Mouse (Mus musculus): ENCODE measurements at regions not wholly inside any gene's neighbourhood (a gene's known extent, or its start where the extent isn't known, plus 50 kb on each side); places are given as distances from the start of the nearest gene placed in this dataset.
A peak's percentile ranks its signal among the peaks of the same experiment; 100 is the strongest.

DNA sequence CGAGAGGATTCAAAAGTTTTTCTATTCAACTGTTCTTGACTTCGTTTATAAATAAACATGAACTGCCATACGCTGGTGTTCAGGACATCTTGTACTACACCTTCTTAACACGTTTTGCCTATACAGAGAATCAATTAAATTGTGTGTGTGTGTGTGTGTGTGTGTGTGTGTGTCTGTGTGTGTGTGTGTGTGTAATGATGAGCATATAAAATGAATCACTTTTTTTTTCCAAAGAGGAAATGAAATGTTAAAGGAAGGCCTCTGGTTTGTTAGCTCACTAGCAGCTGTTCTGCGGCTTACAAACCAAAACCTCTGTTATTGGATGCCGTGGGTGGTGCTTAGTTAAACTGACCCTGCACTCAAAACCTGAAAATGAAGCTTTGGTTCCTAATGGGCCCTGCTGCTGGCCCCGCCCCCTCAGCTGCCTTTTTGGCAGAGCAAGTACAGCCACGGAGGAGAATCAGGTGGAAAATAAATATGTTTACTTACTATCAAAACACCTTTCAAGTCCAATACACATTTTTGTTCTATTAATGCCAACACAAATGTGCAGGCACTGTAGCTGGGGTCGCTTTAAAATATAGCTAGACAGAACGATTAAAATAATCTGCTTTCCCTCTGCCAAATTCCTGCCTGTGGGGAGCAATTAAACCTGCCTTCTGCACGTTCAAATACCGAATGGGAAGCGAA lies 65.5 kb upstream of the Tmco5 start:
- WGBS: 46% methylated on average over 13 of the region's 13 CpGs
- H3K4me1 ChIP-seq: no peaks in the 10 kb centered on the region
- H3K9ac ChIP-seq: no peak overlapping the region
- no peaks in the 10 kb centered on the region for H3K27me3 ChIP-seq (replicated peaks)
- no peak for ATAC-seq (ENCODE audit: low FRiP score, low read depth)
- no peak overlapping the region for H3K4me2 ChIP-seq (replicated peaks)
- H3K9me3 ChIP-seq: no peaks in the 10 kb centered on the region
- H3K4me3 ChIP-seq: no peak overlapping the region
- H3K27ac ChIP-seq: no peak overlapping the region
- no peaks in the 10 kb centered on the region for H3K36me3 ChIP-seq

DNA sequence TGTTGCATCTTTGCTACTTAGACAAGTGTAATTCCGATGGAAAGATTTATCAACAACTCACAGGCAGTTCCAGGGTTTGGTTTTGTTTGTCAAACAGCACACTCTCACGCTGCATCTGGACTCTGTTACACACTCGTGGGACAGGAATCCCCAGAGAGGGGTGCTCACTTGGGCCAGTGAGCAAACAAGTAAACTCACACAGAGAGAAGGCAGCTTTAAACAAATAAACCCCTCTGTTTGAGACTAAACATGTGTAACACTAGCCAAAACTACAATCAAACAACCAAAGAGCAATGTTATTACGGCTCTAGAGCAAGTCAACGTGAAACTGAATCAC lies 65.0 kb upstream of the Tmco5 start:
- 57% methylated on average over 5 of the region's 5 CpGs for WGBS
- Histone ChIP-seq H3K9ac (no peak overlapping the region), H3K4me3 (no peak overlapping the region), H3K27me3 (replicated peaks) (no peaks in the 10 kb centered on the region), H3K4me1 (peaks cover under 1% of the 10 kb centered on the region; the same call in 1 of the 2 replicates), H3K27ac (no peak overlapping the region), H3K36me3 (no peaks in the 10 kb centered on the region), H3K4me2 (replicated peaks) (no peak overlapping the region), H3K9me3 (no peaks in the 10 kb centered on the region)
- ATAC-seq (ENCODE audit: low FRiP score, low read depth): no peak

DNA sequence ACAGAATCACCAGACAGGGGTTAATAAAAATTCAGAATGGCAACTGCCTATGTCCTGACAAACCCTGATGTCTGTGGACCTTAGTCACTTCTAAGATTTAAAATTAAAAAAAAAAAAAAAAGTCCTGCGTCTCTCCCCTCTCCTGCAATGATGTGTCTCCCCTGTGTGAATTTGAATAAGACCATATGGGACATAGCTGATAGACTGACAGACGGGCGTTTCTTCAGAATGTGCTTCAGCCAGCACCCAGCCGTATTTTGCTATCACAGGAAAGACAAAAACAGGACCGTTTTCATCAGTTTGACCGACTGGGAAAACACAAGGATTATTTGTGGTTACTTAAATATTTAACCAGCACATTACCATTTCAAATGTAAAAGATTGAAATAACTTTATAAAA lies 61.4 kb upstream of the Tmco5 start:
- H3K9ac ChIP-seq: no peak overlapping the region
- H3K4me3 ChIP-seq: no peak overlapping the region
- ATAC-seq (ENCODE audit: low FRiP score, low read depth): no peak
- no peak overlapping the region for H3K4me2 ChIP-seq (replicated peaks)
- H3K27me3 ChIP-seq (replicated peaks): no peaks in the 10 kb centered on the region
- 75% methylated on average over 6 of the region's 6 CpGs for WGBS
- no peaks in the 10 kb centered on the region for H3K36me3 ChIP-seq
- no peaks in the 10 kb centered on the region for H3K9me3 ChIP-seq
- H3K4me1 ChIP-seq: peaks cover 8% of the 10 kb centered on the region
- no peak overlapping the region for H3K27ac ChIP-seq

DNA sequence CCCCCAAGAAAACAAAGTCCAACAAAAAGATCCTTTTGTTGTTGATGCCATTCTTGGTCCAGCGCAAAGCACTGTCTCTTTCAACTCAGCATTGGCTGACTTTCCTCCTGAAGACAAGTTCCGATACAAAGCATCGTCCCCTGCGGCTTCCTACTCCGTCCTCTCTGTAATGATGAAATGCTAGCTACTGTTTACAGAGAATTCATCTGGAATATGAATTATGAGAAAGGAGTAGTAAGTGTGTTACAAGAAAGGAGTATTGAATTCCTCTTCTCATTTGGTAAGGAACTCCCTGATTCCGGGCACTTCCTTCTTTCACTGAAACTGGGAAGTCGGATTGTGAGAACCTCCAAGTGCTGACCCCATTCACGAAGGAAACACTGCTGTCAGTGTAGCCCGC lies 60.9 kb upstream of the Tmco5 start:
- Histone ChIP-seq H3K4me3 (no peak overlapping the region), H3K9ac (no peak overlapping the region), H3K4me2 (replicated peaks) (no peak overlapping the region), H3K36me3 (no peaks in the 10 kb centered on the region), H3K27me3 (replicated peaks) (no peaks in the 10 kb centered on the region), H3K27ac (no peak overlapping the region), H3K9me3 (no peaks in the 10 kb centered on the region), H3K4me1 (peaks cover 8% of the 10 kb centered on the region)
- no peak for ATAC-seq (ENCODE audit: low FRiP score, low read depth)
- 71% methylated on average over 9 of the region's 9 CpGs for WGBS

DNA sequence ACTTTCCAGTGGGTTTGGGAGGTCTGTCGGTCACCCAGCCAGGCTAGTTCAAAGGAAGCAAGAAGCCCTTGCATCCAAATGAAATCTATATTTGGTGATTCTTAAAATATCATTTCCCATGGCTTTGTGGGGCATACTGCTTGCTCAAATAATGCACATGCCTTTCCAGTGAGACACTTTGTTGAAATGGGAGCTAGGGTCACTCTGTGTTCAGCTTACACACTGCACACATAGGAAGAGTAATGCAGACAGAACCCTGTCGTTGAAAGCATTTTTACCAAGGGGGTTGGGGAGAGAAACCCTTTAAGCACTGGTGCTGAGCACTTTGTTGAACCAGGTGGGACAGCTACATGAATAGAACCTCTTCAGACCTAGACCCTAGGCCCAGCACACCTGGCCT lies 59.9 kb upstream of the Tmco5 start:
- no peak for ATAC-seq (ENCODE audit: low FRiP score, low read depth)
- H3K27me3 ChIP-seq (replicated peaks): no peaks in the 10 kb centered on the region
- H3K4me3 ChIP-seq: no peak overlapping the region
- H3K9ac ChIP-seq: no peak overlapping the region
- no peak overlapping the region for H3K4me2 ChIP-seq (replicated peaks)
- 59% methylated on average over 2 of the region's 2 CpGs for WGBS
- H3K36me3 ChIP-seq: no peaks in the 10 kb centered on the region
- no peak overlapping the region for H3K27ac ChIP-seq
- no peaks in the 10 kb centered on the region for H3K9me3 ChIP-seq
- H3K4me1 ChIP-seq: peaks cover 8% of the 10 kb centered on the region

DNA sequence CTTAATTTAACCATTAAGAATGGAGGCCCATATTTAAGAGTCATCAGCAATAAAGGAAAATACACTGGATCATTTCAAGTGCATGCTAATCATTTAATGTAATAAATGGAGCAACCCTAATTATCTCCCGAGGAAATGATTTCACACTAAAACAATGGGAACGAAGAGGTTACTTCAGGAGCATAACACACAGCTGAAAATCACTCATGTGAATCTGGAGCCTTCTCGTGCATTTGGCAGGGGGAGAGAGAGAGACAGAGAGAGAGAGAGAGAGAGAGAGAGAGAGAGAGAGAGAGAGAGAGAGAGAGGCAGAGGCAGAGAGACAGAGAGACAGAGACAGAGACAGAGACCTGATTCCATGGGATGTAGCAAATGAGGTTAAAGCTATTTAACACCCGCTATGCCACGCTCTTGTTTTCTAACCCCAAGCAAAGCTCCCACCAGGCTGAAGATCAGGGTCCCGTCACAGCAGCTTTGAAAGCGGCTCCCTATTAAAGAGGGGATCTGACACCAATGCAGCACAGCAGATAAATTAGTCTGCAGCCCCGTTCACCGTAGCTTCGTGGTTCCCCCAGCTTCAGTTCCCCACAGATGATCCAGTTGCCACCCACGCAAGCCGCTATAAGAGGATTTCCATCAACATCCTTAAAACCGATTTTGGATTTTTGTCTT lies 59.3 kb upstream of the Tmco5 start:
- Histone ChIP-seq H3K4me3 (no peak overlapping the region), H3K27ac (no peak overlapping the region), H3K4me2 (replicated peaks) (no peak overlapping the region), H3K9ac (no peak overlapping the region), H3K27me3 (replicated peaks) (no peaks in the 10 kb centered on the region), H3K36me3 (no peaks in the 10 kb centered on the region), H3K4me1 (peaks cover 8% of the 10 kb centered on the region), H3K9me3 (no peaks in the 10 kb centered on the region)
- ATAC-seq (ENCODE audit: low FRiP score, low read depth): no peak
- WGBS: 43% methylated on average over 13 of the region's 13 CpGs

DNA sequence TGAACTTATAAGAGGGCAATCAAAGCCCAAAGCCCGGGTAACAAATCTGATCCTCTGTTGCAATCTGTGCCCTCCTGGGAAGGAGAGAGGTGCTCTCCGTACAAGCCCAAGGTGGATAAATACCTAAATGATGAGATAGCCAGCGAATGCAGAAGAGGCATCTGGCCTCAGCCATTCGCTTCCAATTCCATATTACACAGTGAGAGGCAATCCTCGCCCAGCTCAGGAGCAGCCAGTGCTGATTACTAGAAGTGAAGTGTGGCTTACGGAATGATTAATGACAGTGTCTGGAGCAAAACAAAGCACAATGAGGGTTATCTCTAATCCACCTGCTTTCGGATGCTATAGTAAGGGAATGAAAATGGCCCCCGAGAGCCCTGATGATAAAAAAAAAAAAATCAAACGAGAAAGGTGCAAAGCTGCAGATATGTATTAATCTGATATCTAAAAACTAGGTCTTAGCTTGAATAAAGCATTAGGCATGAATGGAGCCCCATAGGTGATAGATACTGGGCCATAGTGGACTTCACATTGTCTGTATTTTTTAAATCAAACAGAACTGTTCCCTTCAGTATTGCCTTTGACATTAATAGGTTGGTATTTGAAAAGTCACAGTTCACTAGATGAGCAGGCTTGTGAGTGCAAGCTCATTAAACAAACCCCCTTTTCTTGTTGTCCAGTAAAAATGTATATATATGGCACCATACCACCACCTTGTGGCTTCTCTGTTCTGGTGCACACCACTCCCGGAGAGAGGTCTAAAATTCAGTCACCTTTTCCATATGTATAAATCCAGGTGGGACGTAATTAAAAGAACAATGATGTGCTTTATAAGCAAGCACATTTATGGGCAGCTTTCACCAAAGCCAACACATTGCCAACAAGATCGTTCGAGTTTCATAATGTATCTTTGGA lies 57.4 kb upstream of the Tmco5 start:
- peak overlapping the region; percentile 9; the same call in 1 of the 2 replicates for H3K27ac ChIP-seq
- H3K9me3 ChIP-seq: no peaks in the 10 kb centered on the region
- no peaks in the 10 kb centered on the region for H3K36me3 ChIP-seq
- H3K4me2 ChIP-seq (replicated peaks): no peak overlapping the region
- no peak overlapping the region for H3K9ac ChIP-seq
- H3K4me3 ChIP-seq: no peak overlapping the region
- H3K4me1 ChIP-seq: peaks cover 8% of the 10 kb centered on the region
- peak; percentile 79 for ATAC-seq (ENCODE audit: low FRiP score, low read depth)
- no peaks in the 10 kb centered on the region for H3K27me3 ChIP-seq (replicated peaks)
- 55% methylated on average over 13 of the region's 13 CpGs for WGBS
